Mouse (Mus musculus) spleen, adult 2 months (tissue): Measurements from ENCODE around the gene Cox6b1.

Experiments used
- CTCF ChIP-seq: fragments of 200-500 bp; IDR thresholded peaks from 2 replicates; pipeline ENCODE4 v1.5.1; 2011; ENCODE audit warnings: mild to moderate bottlenecking, inconsistent platforms; ENCODE audit not compliant: insufficient read depth, insufficient read length, insufficient replicate concordance; ENCODE audit errors: extremely low read depth
- POLR2A ChIP-seq: fragments of 200-500 bp; IDR thresholded peaks from 2 replicates; pipeline ENCODE4 v1.6.1; 2011; ENCODE audit warnings: low read depth, low read length, inconsistent platforms

DNA sequence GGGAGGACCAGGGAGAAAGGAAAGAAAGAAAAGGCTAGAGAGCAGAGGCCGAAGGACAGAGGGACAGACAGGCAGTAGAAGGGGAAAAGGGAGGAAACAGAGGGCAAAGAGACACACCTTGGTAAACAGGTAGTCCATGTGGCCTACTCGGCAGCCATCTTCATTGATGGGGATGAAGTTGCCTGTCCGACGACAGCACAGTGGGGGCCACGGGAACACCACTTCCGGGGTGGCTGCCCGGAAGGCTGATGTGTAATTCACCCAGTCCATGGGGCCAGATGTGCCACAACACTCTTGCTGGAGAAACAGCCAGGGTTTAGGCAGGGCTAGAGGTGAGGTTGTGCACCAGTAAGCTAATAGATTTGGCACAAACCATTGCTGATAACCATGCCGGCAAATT, 21.0 kb downstream of the Cox6b1 start:
- TF ChIP-seq CTCF (no peak), POLR2A (no peak)
